Mouse (Mus musculus) midbrain, embryonic 16.5 days (tissue): Measurements from ENCODE around the gene C130032M10Rik. TPM values are rescaled to one million over a fixed set of nuclear protein-coding genes. Genes with fewer than 3 reads are reported as not detected.

Source experiments
- ATAC-seq: fragments of 200-750 bp; cut with Nextera tagmentation; 2 replicates; pipeline ENCODE4 v1.8.0; 2017; ENCODE audit warnings: moderate TSS enrichment
- H3K27ac ChIP-seq: fragments of 300-500 bp; sonication (generic); 2 replicates; pipeline ENCODE4 v1.5.1; 2014; ENCODE audit warnings: mild to moderate bottlenecking, low read length, mixed read lengths
- H3K27me3 ChIP-seq: fragments of 300-500 bp; sonication (generic); 2 replicates; pipeline ENCODE4 v1.6.1; 2014; ENCODE audit warnings: low read depth, low read length, mixed read lengths; ENCODE audit not compliant: control insufficient read depth, insufficient read depth
- H3K36me3 ChIP-seq: fragments of 300-500 bp; sonication (generic); 2 replicates; pipeline ENCODE4 v1.6.1; 2014; ENCODE audit warnings: mild to moderate bottlenecking, low read length, moderate library complexity, mixed read lengths; ENCODE audit not compliant: control insufficient read depth, insufficient read depth
- H3K4me1 ChIP-seq: fragments of 300-500 bp; sonication (generic); 2 replicates; pipeline ENCODE4 v1.6.1; 2014; ENCODE audit warnings: mild to moderate bottlenecking, low read length, mixed read lengths; ENCODE audit not compliant: control insufficient read depth, insufficient read depth
- H3K4me2 ChIP-seq: fragments of 300-500 bp; sonication (generic); 2 replicates; pipeline ENCODE4 v1.6.1; 2014; ENCODE audit warnings: mild to moderate bottlenecking, low read length, mixed read lengths
- H3K4me3 ChIP-seq: fragments of 300-500 bp; sonication (generic); 2 replicates; pipeline ENCODE4 v1.5.1; 2014; ENCODE audit warnings: low read depth, mild to moderate bottlenecking, low read length, moderate library complexity, mixed read lengths
- H3K9ac ChIP-seq: fragments of 300-500 bp; sonication (generic); 2 replicates; pipeline ENCODE4 v1.6.1; 2014; ENCODE audit warnings: low read depth, low read length, mixed read lengths
- H3K9me3 ChIP-seq: fragments of 300-500 bp; sonication (generic); replicated peaks from 2 replicates; pipeline ENCODE4 v1.6.1; 2014; ENCODE audit warnings: mild to moderate bottlenecking, low read length, mixed read lengths; ENCODE audit not compliant: control insufficient read depth, poor library complexity, severe bottlenecking
- WGBS: fragments of 180-500 bp; shearing (Covaris S2); extraction: QIAGEN DNeasy Blood & Tissue Kit; methylation state at CpG from one replicate; pipeline ENCODE4 v1.1.7; 2014; 5-methylcytosine and 5-hydroxymethylcytosine counted together
- polyA plus RNA-seq: library from polyadenylated mRNA; unstranded; fragments of >200 nt; fragmentation: Nextera tagmentation; extraction: Ambion mirVana; gene quantifications from 2 replicates; pipeline ENCODE4 v1.2.1, GENCODE M21; 2015

The C130032M10Rik gene
- polyA plus RNA-seq, 1 experiment from 2014 or later, result not detected

DNA sequence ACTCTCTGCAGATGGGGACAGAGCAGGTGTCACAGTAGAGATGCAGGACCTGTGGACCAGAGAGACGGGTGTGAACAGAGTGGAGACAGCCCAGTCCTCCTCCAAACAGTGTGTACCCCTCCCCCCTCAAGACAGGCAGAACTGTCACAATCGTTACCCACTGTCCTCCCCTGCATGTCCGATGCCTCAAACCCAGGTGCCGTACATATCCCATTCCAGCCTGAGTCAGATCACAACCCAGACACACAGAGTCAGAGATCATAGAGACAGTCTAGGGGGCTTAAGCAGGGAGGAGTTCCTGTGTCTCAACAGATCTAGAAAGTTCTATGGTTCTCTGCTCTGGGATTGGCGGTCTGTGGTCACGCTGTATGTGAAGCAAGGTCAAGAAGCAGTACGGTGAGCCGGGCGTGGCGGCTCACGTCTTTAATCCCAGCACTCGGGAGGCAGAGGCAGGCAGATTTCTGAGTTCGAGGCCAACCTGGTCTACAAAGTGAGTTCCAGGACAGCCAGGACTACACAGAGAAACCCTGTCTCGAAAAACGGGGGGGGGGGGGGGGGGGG lies 9.7 kb downstream of the C130032M10Rik start:
- Histone ChIP-seq H3K36me3 (no peaks in the 10 kb centered on the region), H3K4me3 (no peak overlapping the region), H3K4me2 (no peak overlapping the region), H3K9me3 (no peaks in the 10 kb centered on the region), H3K9ac (no peak overlapping the region), H3K27me3 (peaks cover 2% of the 10 kb centered on the region; the same call in 1 of the 2 replicates), H3K27ac (no peak overlapping the region), H3K4me1 (peaks cover 10% of the 10 kb centered on the region)
- 95% methylated on average over 13 of the region's 15 CpGs for WGBS
- no peak for ATAC-seq

DNA sequence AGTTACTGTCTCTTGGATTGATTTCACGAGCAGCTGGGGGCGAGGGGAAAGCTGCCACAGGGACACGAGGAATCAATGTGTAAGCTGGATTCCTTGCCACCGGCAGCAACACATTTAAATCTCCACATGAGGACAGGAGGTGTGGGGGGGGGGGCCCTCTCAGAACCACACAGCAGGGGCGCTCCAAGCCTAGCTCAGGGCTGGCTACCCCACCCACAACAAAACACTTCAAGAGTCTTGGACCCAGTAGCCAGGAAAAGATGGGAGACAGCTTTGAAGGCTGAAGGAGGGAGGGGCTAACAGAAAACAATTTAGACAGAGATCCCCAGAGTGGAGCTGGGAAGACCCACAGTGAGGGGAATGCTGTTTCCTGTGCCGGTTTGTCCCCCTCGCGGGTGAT lies 10.4 kb downstream of the C130032M10Rik start:
- Histone ChIP-seq H3K4me2 (no peak overlapping the region), H3K4me3 (no peak overlapping the region), H3K27me3 (peaks cover 2% of the 10 kb centered on the region; the same call in 1 of the 2 replicates), H3K27ac (no peak overlapping the region), H3K4me1 (peaks cover 10% of the 10 kb centered on the region), H3K9me3 (no peaks in the 10 kb centered on the region), H3K9ac (no peak overlapping the region), H3K36me3 (no peaks in the 10 kb centered on the region)
- no peak for ATAC-seq
- 8% methylated on average over 8 of the region's 8 CpGs for WGBS

DNA sequence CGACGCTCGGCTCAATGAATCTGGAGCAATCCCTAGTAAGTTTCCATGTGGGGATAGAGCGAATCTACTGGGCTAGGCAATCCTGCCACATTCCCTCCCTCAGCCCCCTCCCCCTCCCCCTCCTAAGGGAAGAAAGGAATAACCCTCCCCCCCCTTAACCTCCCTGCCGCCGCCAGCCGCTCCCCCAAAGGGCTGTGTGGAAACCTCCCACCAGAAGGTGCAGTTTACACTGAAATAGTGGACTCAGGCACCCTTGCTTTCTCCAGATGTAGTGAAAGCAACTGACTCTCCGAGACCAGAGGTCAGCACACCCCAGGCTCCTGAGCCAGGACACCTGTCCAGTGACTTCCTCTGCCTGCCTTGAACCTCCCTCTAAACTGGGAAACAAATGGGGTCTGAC lies 11.1 kb downstream of the C130032M10Rik start:
- H3K36me3 ChIP-seq, result no peaks in the 10 kb centered on the region
- H3K27ac ChIP-seq, result no peak overlapping the region
- no peak for ATAC-seq
- no peak overlapping the region for H3K4me3 ChIP-seq
- no peaks in the 10 kb centered on the region for H3K9me3 ChIP-seq
- H3K9ac ChIP-seq, result no peak overlapping the region
- peaks cover 10% of the 10 kb centered on the region for H3K4me1 ChIP-seq
- H3K27me3 ChIP-seq, result peaks cover 2% of the 10 kb centered on the region; the same call in 1 of the 2 replicates
- no peak overlapping the region for H3K4me2 ChIP-seq
- WGBS, result 8% methylated on average over 8 of the region's 8 CpGs

DNA sequence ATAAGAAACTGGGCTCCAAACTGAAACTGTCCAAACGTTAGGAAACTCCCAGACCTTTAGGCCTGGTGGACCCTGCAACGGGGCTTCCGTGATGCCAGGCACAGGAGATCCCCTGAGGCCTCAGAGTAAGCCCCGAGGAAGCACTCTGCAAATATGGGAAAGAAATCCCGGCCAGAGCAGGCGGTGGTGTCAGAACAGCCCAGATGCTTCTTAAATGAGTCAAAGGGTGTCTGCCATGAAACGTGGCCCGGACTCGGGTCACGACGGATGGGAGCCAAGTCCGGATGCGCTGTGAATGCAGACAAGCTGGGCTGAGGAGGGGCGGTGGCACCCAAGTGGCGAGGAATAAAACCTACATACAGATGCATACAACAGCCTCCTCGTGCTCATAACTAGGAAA lies 11.6 kb downstream of the C130032M10Rik start:
- Histone ChIP-seq H3K4me1 (peaks cover 10% of the 10 kb centered on the region), H3K36me3 (no peaks in the 10 kb centered on the region), H3K27ac (no peak overlapping the region), H3K4me3 (no peak overlapping the region), H3K4me2 (peak overlapping the region; percentile 17), H3K9me3 (no peaks in the 10 kb centered on the region), H3K27me3 (peaks cover 2% of the 10 kb centered on the region; the same call in 1 of the 2 replicates), H3K9ac (no peak overlapping the region)
- WGBS, result 3% methylated on average over 16 of the region's 16 CpGs
- 0 out of 2 replicates have a peak, but pooled peaks have one; percentile 36 for ATAC-seq

DNA sequence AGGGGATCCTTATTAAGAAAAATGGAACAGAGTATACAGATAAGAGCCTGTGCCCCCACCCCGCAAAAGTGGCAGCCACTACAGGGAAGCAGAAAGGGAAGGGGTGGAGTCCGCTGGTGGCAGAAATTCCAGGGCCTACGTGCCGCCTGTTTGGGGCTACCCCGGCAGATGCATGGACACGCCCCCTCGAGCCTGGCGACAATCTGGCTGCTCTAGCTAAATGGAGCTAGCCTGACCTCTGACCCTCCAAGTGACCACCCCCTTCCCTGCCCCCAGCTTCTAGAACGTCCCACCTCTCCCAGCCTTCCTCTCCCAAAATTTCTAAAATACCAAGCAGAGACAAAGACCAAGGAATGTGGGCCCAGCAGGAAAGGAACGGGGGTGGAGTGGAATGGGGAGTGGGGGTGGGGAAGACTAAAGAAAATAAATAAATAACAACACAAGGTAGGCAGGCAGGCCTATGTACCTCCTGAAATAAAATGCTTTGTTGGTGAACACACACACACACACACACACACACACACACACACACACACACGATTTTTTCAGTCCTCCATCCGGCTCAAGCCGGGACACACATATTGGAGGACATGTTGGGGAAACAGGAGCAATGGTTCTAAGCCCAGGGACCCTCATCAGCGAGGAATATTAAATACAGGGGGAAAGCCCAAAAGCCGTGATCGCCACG lies 12.6 kb downstream of the C130032M10Rik start:
- WGBS, result 15% methylated on average over 17 of the region's 17 CpGs

DNA sequence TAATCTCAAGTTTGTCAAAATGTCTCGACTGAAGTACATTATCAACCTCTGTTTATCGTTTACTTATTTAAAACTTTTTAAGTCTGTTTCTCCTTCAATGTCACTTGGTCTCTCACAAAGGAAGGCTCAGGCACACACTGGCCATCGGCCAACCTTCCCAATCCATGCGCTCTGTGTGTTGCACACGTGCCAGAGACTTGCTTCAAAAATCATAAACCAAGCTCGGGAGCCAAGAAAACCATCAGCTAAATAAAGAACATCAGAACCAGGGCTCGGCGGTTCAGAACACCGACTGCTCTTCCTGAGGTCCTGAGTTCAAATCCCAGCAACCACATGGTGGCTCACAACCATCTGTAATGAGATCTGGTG lies 13.2 kb downstream of the C130032M10Rik start:
- 46% methylated on average over 9 of the region's 9 CpGs for WGBS
- no peak overlapping the region for H3K4me3 ChIP-seq
- H3K9ac ChIP-seq, result no peak overlapping the region
- no peak overlapping the region for H3K4me2 ChIP-seq
- no peaks in the 10 kb centered on the region for H3K9me3 ChIP-seq
- ATAC-seq, result no peak
- peaks cover 2% of the 10 kb centered on the region; the same call in 1 of the 2 replicates for H3K27me3 ChIP-seq
- peaks cover 10% of the 10 kb centered on the region for H3K4me1 ChIP-seq
- H3K27ac ChIP-seq, result no peak overlapping the region
- no peaks in the 10 kb centered on the region for H3K36me3 ChIP-seq

More for the DNA sequence above, 12.6 kb downstream of the C130032M10Rik start:
- Histone ChIP-seq H3K9ac (no peak overlapping the region), H3K27ac (no peak overlapping the region), H3K27me3 (peaks cover 2% of the 10 kb centered on the region; the same call in 1 of the 2 replicates), H3K36me3 (no peaks in the 10 kb centered on the region), H3K4me3 (no peak overlapping the region), H3K9me3 (no peaks in the 10 kb centered on the region), H3K4me1 (peaks cover 10% of the 10 kb centered on the region), H3K4me2 (no peak overlapping the region)
- ATAC-seq, result no peak

DNA sequence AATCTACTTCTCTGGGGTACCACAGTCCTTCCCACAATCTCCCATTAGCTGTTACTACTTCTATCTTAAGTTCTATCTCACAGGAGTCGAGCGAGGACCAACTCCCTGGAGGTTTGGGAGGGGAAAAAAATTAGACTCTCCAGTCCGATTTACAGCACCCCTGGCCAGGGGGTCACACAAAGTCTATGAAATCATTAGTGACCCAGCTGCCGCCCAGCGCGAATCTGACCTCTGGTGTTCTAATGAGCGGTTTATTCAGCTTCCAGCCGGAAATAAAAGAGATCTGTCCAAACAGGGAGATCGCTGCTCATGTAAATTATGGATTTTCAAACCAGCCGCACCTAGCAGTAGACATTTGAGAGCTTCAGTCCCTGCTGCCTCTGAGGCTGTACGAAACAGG lies 15.8 kb downstream of the C130032M10Rik start:
- ATAC-seq, result no peak
- H3K27ac ChIP-seq, result no peak overlapping the region
- no peaks in the 10 kb centered on the region for H3K9me3 ChIP-seq
- no peaks in the 10 kb centered on the region for H3K36me3 ChIP-seq
- peaks cover 2% of the 10 kb centered on the region; the same call in 1 of the 2 replicates for H3K27me3 ChIP-seq
- no peak overlapping the region for H3K4me3 ChIP-seq
- WGBS, result 26% methylated on average over 11 of the region's 11 CpGs
- H3K9ac ChIP-seq, result no peak overlapping the region
- 0 out of 2 replicates have a peak, but pooled peaks cover 4% of the 10 kb centered on the region for H3K4me1 ChIP-seq
- H3K4me2 ChIP-seq, result no peak overlapping the region

DNA sequence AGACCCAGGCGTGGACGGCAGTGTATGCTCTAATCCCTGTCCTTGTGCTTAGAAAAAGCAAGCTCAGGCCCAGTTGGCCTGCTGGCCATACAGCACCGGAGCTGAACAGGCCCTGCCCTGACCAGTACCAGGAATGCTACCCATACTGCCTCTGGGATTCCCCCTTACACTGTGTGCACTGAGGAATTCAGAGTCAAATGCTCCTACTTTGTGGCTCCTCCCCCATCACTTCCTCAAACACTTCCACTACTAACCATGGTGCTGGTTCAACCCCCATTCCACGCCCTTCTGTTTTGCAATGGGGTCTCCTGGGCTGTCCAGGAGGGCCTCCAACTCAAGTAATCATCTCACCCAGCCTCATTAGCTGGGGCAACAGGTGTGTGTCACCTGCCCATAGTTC lies 18.4 kb downstream of the C130032M10Rik start:
- no peak overlapping the region for H3K4me2 ChIP-seq
- 67% methylated on average over 4 of the region's 4 CpGs for WGBS
- H3K4me1 ChIP-seq, result no peaks in the 10 kb centered on the region
- H3K27me3 ChIP-seq, result no peaks in the 10 kb centered on the region; the same call in 1 of the 2 replicates
- H3K27ac ChIP-seq, result no peak overlapping the region
- H3K36me3 ChIP-seq, result no peaks in the 10 kb centered on the region
- no peaks in the 10 kb centered on the region for H3K9me3 ChIP-seq
- H3K9ac ChIP-seq, result no peak overlapping the region
- no peak overlapping the region for H3K4me3 ChIP-seq
- ATAC-seq, result no peak

DNA sequence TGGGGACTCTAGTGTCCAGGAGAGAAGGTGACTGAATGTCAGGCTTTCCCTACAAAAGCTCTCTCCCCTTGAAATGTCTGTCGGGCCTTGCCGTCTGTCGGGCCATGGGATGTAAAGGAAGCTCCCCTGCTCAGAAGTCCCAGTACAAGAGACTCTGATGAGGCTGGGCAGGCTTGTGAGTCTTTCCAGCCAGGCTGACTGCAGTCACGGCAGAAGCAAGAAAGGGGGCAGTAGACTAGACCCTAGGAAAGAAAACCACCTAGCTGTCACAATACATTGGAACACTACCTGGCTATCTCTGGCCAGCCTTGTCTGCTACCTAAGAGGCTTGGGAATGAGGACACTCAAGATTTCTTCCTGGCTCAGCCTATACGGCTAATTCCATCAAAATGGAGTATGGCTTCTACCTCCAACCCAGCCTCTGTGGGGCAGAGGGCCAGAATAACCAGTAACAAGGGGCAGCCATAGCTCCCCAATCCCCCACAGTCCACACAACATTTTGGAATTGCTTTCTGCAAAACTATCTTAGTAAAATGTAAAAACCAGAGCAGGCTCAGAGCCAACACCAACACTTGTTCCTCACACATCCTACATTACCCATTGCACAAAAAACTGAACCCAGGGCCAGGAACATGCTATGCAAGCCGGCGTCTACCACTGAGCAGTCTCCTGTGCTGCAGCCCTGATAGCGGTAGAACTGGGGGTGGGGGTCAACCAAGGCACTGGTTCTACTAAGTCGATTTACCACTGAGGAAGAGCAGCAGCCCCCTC lies 19.4 kb downstream of the C130032M10Rik start:
- ATAC-seq, result no peak
- 86% methylated on average over 9 of the region's 9 CpGs for WGBS
- H3K4me3 ChIP-seq, result no peak overlapping the region
- no peaks in the 10 kb centered on the region for H3K36me3 ChIP-seq
- no peaks in the 10 kb centered on the region; the same call in 1 of the 2 replicates for H3K27me3 ChIP-seq
- no peaks in the 10 kb centered on the region for H3K9me3 ChIP-seq
- H3K4me2 ChIP-seq, result no peak overlapping the region
- no peaks in the 10 kb centered on the region for H3K4me1 ChIP-seq
- H3K27ac ChIP-seq, result no peak overlapping the region
- no peak overlapping the region for H3K9ac ChIP-seq
